Mouse (Mus musculus) hindbrain, embryonic 12.5 days (tissue): Measurements from ENCODE around the gene Diras2. TPM values are rescaled to one million over a fixed set of nuclear protein-coding genes. Genes with fewer than 3 reads are reported as not detected.

ENCODE experiments used
- ATAC-seq: fragments of 200-750 bp; cut with Nextera tagmentation; 2 replicates; pipeline ENCODE4 v1.8.0; 2017; ENCODE audit warnings: moderate TSS enrichment; ENCODE audit not compliant: low FRiP score
- H3K27ac ChIP-seq: fragments of 300-500 bp; sonication (generic); 2 replicates; pipeline ENCODE4 v1.5.1; 2016; ENCODE audit warnings: mild to moderate bottlenecking
- H3K27me3 ChIP-seq: fragments of 300-500 bp; sonication (generic); 2 replicates; pipeline ENCODE4 v1.6.1; 2016; ENCODE audit warnings: mild to moderate bottlenecking
- H3K36me3 ChIP-seq: fragments of 300-500 bp; sonication (generic); 2 replicates; pipeline ENCODE4 v1.6.1; 2016; ENCODE audit warnings: mild to moderate bottlenecking
- H3K4me1 ChIP-seq: fragments of 300-500 bp; sonication (generic); 2 replicates; pipeline ENCODE4 v1.6.1; 2016
- H3K4me2 ChIP-seq: fragments of 300-500 bp; sonication (generic); replicated peaks from 2 replicates; pipeline ENCODE4 v1.6.1; 2016; ENCODE audit warnings: mild to moderate bottlenecking
- H3K4me3 ChIP-seq: fragments of 300-500 bp; sonication (generic); 2 replicates; pipeline ENCODE4 v1.5.1; 2016; ENCODE audit warnings: mild to moderate bottlenecking
- H3K9ac ChIP-seq: fragments of 300-500 bp; sonication (generic); 2 replicates; pipeline ENCODE4 v1.6.1; 2016; ENCODE audit warnings: mild to moderate bottlenecking, moderate library complexity
- H3K9me3 ChIP-seq: fragments of 300-500 bp; sonication (generic); replicated peaks from 2 replicates; pipeline ENCODE4 v1.6.1; 2016; ENCODE audit warnings: mild to moderate bottlenecking
- WGBS: fragments of 180-500 bp; shearing (Covaris S2); methylation state at CpG from one replicate; pipeline ENCODE4 v1.1.7; 2016; 5-methylcytosine and 5-hydroxymethylcytosine counted together
- polyA plus RNA-seq: library from polyadenylated mRNA; unstranded; fragments of >200 nt; fragmentation: Nextera tagmentation; extraction: Ambion mirVana; gene quantifications from 2 replicates; pipeline ENCODE4 v1.2.1, GENCODE M21; 2016

Gene Diras2
- 1.8 and 2.0 TPM in 2 replicates for polyA plus RNA-seq

DNA sequence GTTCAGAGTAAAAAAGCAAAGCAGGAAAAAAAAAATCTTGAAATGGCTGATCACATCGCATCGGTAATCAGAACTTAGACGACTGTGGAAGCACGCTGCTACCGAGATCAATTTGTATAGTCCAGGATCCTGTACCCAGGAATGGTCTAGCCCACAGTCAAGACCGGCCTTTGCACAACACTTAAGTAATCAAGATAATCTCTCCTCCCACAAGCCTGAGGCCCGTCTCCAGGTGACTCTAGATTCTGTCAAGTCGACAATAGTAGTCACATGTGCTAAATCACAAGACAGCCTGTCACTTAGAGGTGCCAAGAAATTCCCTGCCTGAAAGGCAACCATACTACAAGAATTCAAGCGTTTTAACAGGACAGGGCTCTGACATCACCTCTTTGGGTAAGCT lies at the start of gene Diras2:
Diras2 (minus strand) TSS at position 159 of the 400 bp plus-strand sequence.
- 57% methylated on average over 9 of the region's 9 CpGs for WGBS
- H3K36me3 ChIP-seq, result no peaks in the 10 kb centered on the region
- H3K4me1 ChIP-seq, result peaks cover 6% of the 10 kb centered on the region
- H3K27ac ChIP-seq, result peak within 1 kb of the TSS; percentile 75
- ATAC-seq, result no peak
- peak within 1 kb of the TSS; percentile 98 for H3K4me2 ChIP-seq
- peak within 1 kb of the TSS; percentile 60 for H3K4me3 ChIP-seq
- peaks cover 17% of the 10 kb centered on the region for H3K27me3 ChIP-seq
- peak within 1 kb of the TSS; percentile 74 for H3K9ac ChIP-seq
- H3K9me3 ChIP-seq, result no peaks in the 10 kb centered on the region

DNA sequence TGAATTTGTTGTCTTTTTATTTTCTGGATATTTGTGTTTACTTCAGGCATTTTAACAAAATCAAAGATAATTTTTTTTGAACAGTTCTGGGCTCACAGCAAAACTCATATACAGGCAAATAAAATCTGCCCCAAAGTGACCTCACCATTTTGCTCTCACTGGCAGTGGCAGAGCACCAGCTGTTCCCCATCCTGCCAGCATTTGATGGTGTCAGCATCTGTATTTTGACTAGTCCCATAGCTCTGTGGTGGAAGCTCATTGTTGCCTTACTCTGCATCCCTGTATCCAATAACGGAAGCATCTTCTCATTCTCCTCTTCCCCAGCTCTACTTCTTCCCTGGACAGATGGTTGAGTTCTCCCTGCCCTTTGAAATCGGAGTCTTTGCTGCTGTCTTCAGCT lies 47.7 kb upstream of the Diras2 start:
- Histone ChIP-seq H3K9me3 (no peaks in the 10 kb centered on the region), H3K4me2 (no peak overlapping the region), H3K27ac (no peak overlapping the region), H3K36me3 (no peaks in the 10 kb centered on the region), H3K4me1 (peaks cover 12% of the 10 kb centered on the region), H3K9ac (no peak overlapping the region), H3K27me3 (peaks cover 27% of the 10 kb centered on the region), H3K4me3 (no peak overlapping the region)
- no peak for ATAC-seq
- WGBS, result 86% methylated on average over 2 of the region's 2 CpGs

DNA sequence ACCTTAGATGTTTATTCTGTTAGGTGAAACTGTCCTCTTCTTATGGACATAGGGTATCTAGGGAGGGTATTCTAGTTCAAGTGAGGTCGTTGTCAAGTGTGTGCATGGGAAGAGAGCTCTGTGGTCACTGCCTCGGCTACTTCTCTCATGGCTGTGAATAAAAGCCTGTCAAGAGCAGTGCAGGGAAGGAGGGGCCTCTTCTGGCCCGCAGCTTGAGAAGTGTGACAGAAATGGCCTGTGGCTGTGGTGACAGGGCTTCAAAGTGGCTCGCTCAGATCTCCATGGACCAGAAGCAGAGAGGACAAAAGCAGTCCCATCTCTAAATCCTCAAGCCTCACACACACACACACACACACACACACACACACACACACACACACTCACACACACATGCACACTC lies 46.9 kb upstream of the Diras2 start:
- H3K36me3 ChIP-seq, result no peaks in the 10 kb centered on the region
- no peak overlapping the region for H3K4me2 ChIP-seq
- no peak for ATAC-seq
- no peak overlapping the region for H3K4me3 ChIP-seq
- peaks cover 21% of the 10 kb centered on the region for H3K27me3 ChIP-seq
- H3K4me1 ChIP-seq, result peaks cover 11% of the 10 kb centered on the region
- no peak overlapping the region for H3K9ac ChIP-seq
- H3K27ac ChIP-seq, result no peak overlapping the region
- 24% methylated on average over 4 of the region's 4 CpGs for WGBS
- no peaks in the 10 kb centered on the region for H3K9me3 ChIP-seq

DNA sequence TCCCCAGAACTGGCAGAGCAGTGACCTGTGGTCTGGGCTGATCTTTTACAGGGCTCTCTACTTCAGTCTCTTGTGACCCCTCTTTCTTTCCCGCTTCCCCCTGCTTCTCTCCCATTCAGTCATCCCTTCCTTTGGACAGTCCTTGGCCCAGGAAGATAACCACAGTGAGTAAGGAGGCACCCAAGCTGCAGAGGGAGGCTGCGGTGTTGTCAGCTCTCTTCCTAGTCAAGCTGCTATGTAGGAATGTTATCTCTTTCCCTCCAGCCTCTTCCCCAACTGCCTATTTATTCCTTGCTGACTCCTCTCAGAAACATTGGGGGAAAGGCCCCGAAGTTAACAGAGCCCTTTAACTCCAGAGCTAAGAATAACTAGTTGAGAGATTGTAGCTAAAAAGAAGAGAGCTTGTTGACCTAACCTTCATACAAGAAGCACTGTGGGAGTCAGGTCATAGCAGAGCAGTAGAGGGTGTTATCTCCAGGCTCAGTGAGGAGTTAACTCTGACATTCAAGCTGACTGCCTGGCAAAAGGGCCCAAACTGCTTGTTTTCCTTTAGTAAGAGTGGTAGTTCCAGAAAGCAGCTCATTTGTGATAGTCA lies 46.3 kb upstream of the Diras2 start:
- H3K9ac ChIP-seq, result no peak overlapping the region
- 76% methylated on average over 3 of the region's 3 CpGs for WGBS
- H3K4me2 ChIP-seq, result no peak overlapping the region
- H3K27ac ChIP-seq, result no peak overlapping the region
- peaks cover 8% of the 10 kb centered on the region; the same call in 1 of the 2 replicates for H3K4me1 ChIP-seq
- no peaks in the 10 kb centered on the region for H3K9me3 ChIP-seq
- ATAC-seq, result no peak
- H3K4me3 ChIP-seq, result no peak overlapping the region
- H3K36me3 ChIP-seq, result no peaks in the 10 kb centered on the region
- H3K27me3 ChIP-seq, result peaks cover 16% of the 10 kb centered on the region

- no peak overlapping the region for H3K9ac ChIP-seq
- H3K4me3 ChIP-seq, result no peak overlapping the region
- no peak for ATAC-seq
- no peaks in the 10 kb centered on the region for H3K9me3 ChIP-seq
- no peaks in the 10 kb centered on the region for H3K36me3 ChIP-seq
- peaks cover 8% of the 10 kb centered on the region; the same call in 1 of the 2 replicates for H3K4me1 ChIP-seq
- H3K27me3 ChIP-seq, result peaks cover 14% of the 10 kb centered on the region; the same call in 1 of the 2 replicates
- H3K27ac ChIP-seq, result no peak overlapping the region
- 53% methylated on average over 10 of the region's 10 CpGs for WGBS
- no peak overlapping the region for H3K4me2 ChIP-seq
These were observed 45.8 kb upstream of the Diras2 start for GRCm38 (mm10) chr13:52576841-52577240.

- WGBS, result 68% methylated on average over 7 of the region's 7 CpGs
- ATAC-seq, result no peak
- H3K9ac ChIP-seq, result no peak overlapping the region
- H3K4me2 ChIP-seq, result no peak overlapping the region
- no peak overlapping the region for H3K4me3 ChIP-seq
- H3K27ac ChIP-seq, result no peak overlapping the region
- H3K4me1 ChIP-seq, result peaks cover 8% of the 10 kb centered on the region; the same call in 1 of the 2 replicates
- no peaks in the 10 kb centered on the region for H3K36me3 ChIP-seq
- H3K9me3 ChIP-seq, result no peaks in the 10 kb centered on the region
- H3K27me3 ChIP-seq, result peaks cover 7% of the 10 kb centered on the region; the same call in 1 of the 2 replicates
These were observed 45.0 kb upstream of the Diras2 start for GRCm38 (mm10) chr13:52576021-52576614.

DNA sequence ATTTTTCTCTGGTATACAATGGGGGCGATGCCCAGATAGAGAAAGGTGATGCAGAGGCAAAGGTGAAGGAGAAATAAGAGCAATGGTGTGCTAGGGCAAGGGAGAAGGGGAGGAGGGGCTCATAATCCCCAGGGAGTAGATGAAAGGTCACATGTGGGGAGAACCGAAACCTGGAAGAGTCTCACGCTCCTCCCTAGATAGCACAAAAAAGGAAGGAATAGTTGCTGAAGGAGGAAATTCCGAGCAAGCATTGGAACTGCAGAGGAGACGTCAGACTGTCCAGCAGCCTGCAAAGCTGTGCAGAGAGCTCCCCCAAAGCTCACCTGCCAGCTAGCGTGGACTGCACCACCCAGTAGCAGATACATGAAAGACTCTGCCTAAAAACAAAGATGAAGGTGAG lies 44.4 kb upstream of the Diras2 start:
- Histone ChIP-seq H3K4me2 (no peak overlapping the region), H3K36me3 (no peaks in the 10 kb centered on the region), H3K4me3 (no peak overlapping the region), H3K27ac (no peak overlapping the region), H3K27me3 (peaks cover 3% of the 10 kb centered on the region; the same call in 1 of the 2 replicates), H3K9ac (no peak overlapping the region), H3K9me3 (no peaks in the 10 kb centered on the region), H3K4me1 (peaks cover 8% of the 10 kb centered on the region; the same call in 1 of the 2 replicates)
- ATAC-seq, result no peak
- WGBS, result 84% methylated on average over 6 of the region's 6 CpGs

DNA sequence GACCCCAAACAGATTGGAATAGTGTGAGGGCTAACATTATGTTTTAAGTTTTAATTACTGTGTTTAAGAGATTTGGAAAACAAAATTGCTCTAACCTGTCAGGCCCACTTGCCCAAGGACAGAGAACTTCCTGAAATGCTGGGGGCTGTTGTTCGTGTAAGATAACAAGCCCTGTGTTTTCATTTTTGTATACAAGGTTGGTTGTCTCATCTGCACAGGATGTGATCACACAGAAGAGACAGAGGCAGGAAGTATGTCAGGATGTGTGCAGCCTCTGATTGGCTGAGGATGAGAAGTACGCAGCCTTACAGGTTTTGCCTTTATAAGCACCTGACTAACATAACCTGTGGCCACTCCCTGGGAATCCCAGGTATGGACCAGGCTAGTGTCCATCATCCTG lies 43.2 kb upstream of the Diras2 start:
- H3K4me3 ChIP-seq, result no peak overlapping the region
- WGBS, result 91% methylated on average over 2 of the region's 2 CpGs

GRCm38 (mm10) chr13:52572451-52573446 lies 41.7 kb upstream of the Diras2 start:
- WGBS, result 82% methylated on average over 9 of the region's 9 CpGs
- H3K4me3 ChIP-seq, result no peak overlapping the region
- H3K4me2 ChIP-seq, result no peak overlapping the region
- no peaks in the 10 kb centered on the region for H3K9me3 ChIP-seq
- no peak overlapping the region for H3K27ac ChIP-seq
- no peaks in the 10 kb centered on the region for H3K27me3 ChIP-seq
- peaks cover 4% of the 10 kb centered on the region; the same call in 1 of the 2 replicates for H3K4me1 ChIP-seq
- no peak for ATAC-seq
- no peaks in the 10 kb centered on the region for H3K36me3 ChIP-seq
- H3K9ac ChIP-seq, result no peak overlapping the region

More for the DNA sequence above, 43.2 kb upstream of the Diras2 start:
- no peak overlapping the region for H3K4me2 ChIP-seq
- peaks cover 3% of the 10 kb centered on the region; the same call in 1 of the 2 replicates for H3K27me3 ChIP-seq
- no peaks in the 10 kb centered on the region for H3K36me3 ChIP-seq
- peaks cover 8% of the 10 kb centered on the region; the same call in 1 of the 2 replicates for H3K4me1 ChIP-seq
- no peak overlapping the region for H3K9ac ChIP-seq
- H3K9me3 ChIP-seq, result no peaks in the 10 kb centered on the region
- no peak overlapping the region for H3K27ac ChIP-seq
- ATAC-seq, result no peak

- Histone ChIP-seq H3K9me3 (no peaks in the 10 kb centered on the region), H3K27ac (no peak overlapping the region), H3K36me3 (no peaks in the 10 kb centered on the region), H3K4me1 (peaks cover under 1% of the 10 kb centered on the region; the same call in 1 of the 2 replicates), H3K4me2 (no peak overlapping the region), H3K9ac (no peak overlapping the region), H3K4me3 (no peak overlapping the region), H3K27me3 (no peaks in the 10 kb centered on the region; the same call in 1 of the 2 replicates)
- ATAC-seq, result no peak
- WGBS, result 82% methylated on average over 11 of the region's 11 CpGs
These were observed 40.7 kb upstream of the Diras2 start for GRCm38 (mm10) chr13:52571591-52572384.

DNA sequence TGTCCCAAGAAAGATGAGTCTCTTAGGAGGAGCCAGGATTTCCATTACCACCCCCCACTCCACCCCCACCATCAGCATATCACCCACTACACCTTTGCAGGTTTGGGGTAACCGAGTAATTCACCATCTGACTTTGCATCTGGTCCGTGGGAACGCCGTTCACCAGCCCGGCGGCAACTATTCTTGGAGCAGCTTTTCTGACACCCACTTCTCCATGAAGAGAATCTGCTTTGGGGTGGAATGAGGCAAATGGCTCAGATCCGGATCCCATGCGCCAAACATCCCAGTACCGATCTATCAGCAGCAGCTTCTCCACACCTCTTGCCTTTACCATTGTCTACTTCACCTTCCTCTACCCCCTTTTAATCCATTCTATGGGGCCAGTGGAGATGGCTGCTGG lies 39.2 kb upstream of the Diras2 start:
- no peak for ATAC-seq
- 92% methylated on average over 9 of the region's 9 CpGs for WGBS
- no peaks in the 10 kb centered on the region for H3K36me3 ChIP-seq
- 0 out of 2 replicates have a peak, but pooled peaks cover 3% of the 10 kb centered on the region for H3K4me1 ChIP-seq
- H3K27me3 ChIP-seq, result no peaks in the 10 kb centered on the region; the same call in 1 of the 2 replicates
- H3K27ac ChIP-seq, result no peak overlapping the region
- H3K4me2 ChIP-seq, result no peak overlapping the region
- H3K9me3 ChIP-seq, result no peaks in the 10 kb centered on the region
- no peak overlapping the region for H3K4me3 ChIP-seq
- H3K9ac ChIP-seq, result no peak overlapping the region
